Mouse (Mus musculus) thymus, adult 2 months (tissue): ENCODE results near the gene B3gnt3. TPM values are rescaled to one million over a fixed set of nuclear protein-coding genes. Genes with fewer than 3 reads are reported as not detected.

Source experiments
- DNase-seq: peaks from one replicate; pipeline ENCODE4 v3.0.0; 2021
- H3K27ac ChIP-seq: fragments of 200-500 bp; 2 replicates; pipeline ENCODE4 v1.5.1; 2012; ENCODE audit warnings: low read length, control low read depth; ENCODE audit not compliant: control insufficient read depth, insufficient read depth
- H3K27me3 ChIP-seq: fragments of 200-500 bp; 2 replicates; pipeline ENCODE4 v1.6.1; 2012; ENCODE audit warnings: mild to moderate bottlenecking, low read length, moderate library complexity, mixed read lengths; ENCODE audit not compliant: control insufficient read depth, insufficient read depth
- H3K36me3 ChIP-seq: fragments of 200-500 bp; 2 replicates; pipeline ENCODE4 v1.6.1; 2012; ENCODE audit warnings: mild to moderate bottlenecking, low read length, moderate library complexity; ENCODE audit not compliant: control insufficient read depth, insufficient read depth
- H3K4me1 ChIP-seq: fragments of 200-500 bp; replicated peaks from 2 replicates; pipeline ENCODE4 v1.6.1; 2012; ENCODE audit warnings: low read length; ENCODE audit not compliant: control insufficient read depth, insufficient read depth
- H3K4me3 ChIP-seq: fragments of 200-500 bp; 2 replicates; pipeline ENCODE4 v1.5.1; 2012; ENCODE audit warnings: mild to moderate bottlenecking, low read length, control low read depth, moderate library complexity; ENCODE audit not compliant: control insufficient read depth, insufficient read depth
- CTCF ChIP-seq: fragments of 200-500 bp; IDR thresholded peaks from 2 replicates; pipeline ENCODE4 v1.5.1; 2012; ENCODE audit warnings: mild to moderate bottlenecking, control low read depth, low read length, moderate library complexity, borderline replicate concordance; ENCODE audit not compliant: control insufficient read depth, poor library complexity, insufficient read depth; ENCODE audit errors: extremely low read depth
- POLR2A ChIP-seq: fragments of 200-500 bp; IDR thresholded peaks from 2 replicates; pipeline ENCODE4 v1.6.1; 2012; ENCODE audit warnings: mild to moderate bottlenecking, low read length, control low read depth, moderate library complexity; ENCODE audit not compliant: control insufficient read depth, poor library complexity, insufficient read depth; ENCODE audit errors: extremely low read depth
- WGBS: fragments of 180-500 bp; shearing (Covaris S2); methylation state at CpG from one replicate; pipeline ENCODE4 v1.1.7; 2018; 5-methylcytosine and 5-hydroxymethylcytosine counted together
- polyA plus RNA-seq: library from polyadenylated mRNA; depleted of rRNA; stranded (reverse); fragments of >200 nt; gene quantifications from 2 replicates; pipeline ENCODE4 v1.2.3, GENCODE M21; 2012

B3gnt3 gene
- polyA plus RNA-seq, 1 experiment = 6.9 TPM

DNA sequence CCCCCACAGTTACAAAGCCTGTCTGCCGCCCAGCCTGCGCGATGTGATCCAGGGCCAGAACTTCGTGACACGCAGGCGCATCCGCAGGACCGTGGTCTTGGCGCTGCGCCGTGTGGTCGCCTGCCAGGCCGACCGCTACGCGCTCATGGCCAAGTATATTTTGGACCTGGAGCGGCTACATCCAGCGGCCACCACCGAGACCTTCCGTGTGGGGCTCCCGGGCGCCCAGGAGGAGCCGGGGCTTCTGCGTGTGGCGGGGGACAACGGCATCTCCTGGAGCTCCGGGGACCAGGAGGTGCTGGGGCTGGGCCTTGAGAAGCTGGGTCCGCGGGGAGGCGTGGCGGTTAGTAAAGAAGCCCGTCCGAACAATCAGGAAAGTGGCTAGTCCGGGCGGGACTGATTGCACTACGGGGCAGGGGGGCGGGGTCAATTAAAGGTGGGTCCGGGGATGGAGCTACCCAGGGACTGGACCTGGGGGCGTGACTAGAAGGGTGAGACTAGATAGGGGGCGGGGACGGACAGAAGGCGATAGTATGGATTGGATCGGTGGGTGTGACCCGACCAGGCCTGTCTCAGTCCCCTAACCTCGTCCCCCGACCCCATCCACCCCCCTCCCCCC lies 21.9 kb downstream of the B3gnt3 start:
- no peaks in the 10 kb centered on the region for H3K27me3 ChIP-seq
- H3K4me3 ChIP-seq = no peak overlapping the region
- H3K27ac ChIP-seq = no peak overlapping the region
- no peaks in the 10 kb centered on the region for H3K36me3 ChIP-seq
- TF ChIP-seq CTCF (no peak), POLR2A (no peak)
- no peak for DNase-seq
- H3K4me1 ChIP-seq = peaks cover 23% of the 10 kb centered on the region
- WGBS = 96% methylated on average over 46 of the region's 46 CpGs

DNA sequence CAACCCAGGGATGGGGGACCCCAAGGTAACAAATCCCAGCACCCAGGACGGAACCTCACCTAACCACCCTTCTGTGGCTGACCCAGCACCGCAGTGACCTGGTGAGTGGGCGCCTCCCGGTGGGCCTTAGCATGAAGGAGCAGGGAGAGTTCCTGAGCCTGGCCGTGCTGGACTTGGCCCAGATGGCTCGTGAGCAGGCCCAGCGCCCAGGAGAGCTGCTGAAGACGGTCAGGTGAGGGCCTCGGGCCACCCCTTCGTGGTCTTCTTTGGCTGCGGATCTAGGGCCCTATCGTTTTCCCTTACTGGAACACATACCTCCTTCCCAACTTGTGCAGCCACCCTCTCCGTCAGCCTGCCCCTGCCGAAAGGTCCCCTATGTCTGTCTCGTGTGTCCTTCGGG lies 22.5 kb downstream of the B3gnt3 start:
- H3K4me3 ChIP-seq = no peak overlapping the region
- no peaks in the 10 kb centered on the region for H3K27me3 ChIP-seq
- no peaks in the 10 kb centered on the region for H3K36me3 ChIP-seq
- TF ChIP-seq CTCF = no peak
- no peak for TF ChIP-seq POLR2A
- no peak for DNase-seq
- H3K4me1 ChIP-seq = peaks cover 23% of the 10 kb centered on the region
- 96% methylated on average over 16 of the region's 16 CpGs for WGBS
- H3K27ac ChIP-seq = no peak overlapping the region

DNA sequence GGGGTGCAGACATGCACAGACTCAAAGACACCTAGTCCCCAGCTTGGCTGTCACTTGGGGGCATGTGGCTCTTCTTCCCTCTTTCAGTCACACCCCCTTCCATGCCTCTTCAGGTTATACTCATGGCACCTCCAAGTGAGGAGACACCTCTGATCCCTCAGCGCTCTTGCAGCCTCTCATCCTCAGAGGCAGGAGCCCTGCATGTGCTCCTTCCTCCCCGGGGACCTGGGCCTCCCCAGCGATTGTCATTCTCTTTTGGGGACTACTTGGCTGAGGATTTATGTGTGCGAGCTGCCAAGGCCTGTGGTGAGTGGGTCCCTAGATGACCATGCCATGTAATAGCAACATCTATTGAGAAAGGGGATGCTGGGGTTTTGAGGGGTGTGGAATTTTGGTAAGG lies 23.4 kb downstream of the B3gnt3 start:
- Histone ChIP-seq H3K4me1 (peaks cover 23% of the 10 kb centered on the region), H3K36me3 (no peaks in the 10 kb centered on the region), H3K27me3 (no peaks in the 10 kb centered on the region), H3K4me3 (no peak overlapping the region), H3K27ac (no peak overlapping the region)
- no peak for TF ChIP-seq CTCF
- WGBS = 79% methylated on average over 4 of the region's 4 CpGs
- no peak for DNase-seq

DNA sequence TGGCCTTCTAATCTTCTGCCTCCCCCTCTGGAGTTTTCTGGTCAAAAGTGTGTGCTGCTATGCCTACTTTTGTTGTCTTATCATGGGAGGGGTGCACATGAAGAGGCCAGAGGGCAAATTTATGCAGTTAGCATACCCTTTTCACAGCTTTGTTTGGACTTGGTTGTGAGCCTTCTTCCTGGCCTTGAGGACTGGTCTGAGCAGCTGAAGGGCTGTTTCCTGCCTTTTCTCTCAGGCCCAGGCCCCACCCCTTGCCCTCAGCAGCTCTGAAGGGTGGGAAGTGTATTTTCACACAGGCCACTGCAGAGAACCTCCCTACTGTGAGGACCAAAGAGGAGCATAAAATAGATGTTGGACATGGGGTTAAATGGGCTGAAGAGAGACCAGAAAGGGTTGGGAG lies 24.0 kb downstream of the B3gnt3 start:
- Histone ChIP-seq H3K4me3 (no peak overlapping the region), H3K4me1 (peaks cover 23% of the 10 kb centered on the region), H3K36me3 (no peaks in the 10 kb centered on the region), H3K27ac (no peak overlapping the region), H3K27me3 (no peaks in the 10 kb centered on the region)
- peak; percentile 35 for DNase-seq
- no peak for TF ChIP-seq POLR2A
- TF ChIP-seq CTCF = no peak

DNA sequence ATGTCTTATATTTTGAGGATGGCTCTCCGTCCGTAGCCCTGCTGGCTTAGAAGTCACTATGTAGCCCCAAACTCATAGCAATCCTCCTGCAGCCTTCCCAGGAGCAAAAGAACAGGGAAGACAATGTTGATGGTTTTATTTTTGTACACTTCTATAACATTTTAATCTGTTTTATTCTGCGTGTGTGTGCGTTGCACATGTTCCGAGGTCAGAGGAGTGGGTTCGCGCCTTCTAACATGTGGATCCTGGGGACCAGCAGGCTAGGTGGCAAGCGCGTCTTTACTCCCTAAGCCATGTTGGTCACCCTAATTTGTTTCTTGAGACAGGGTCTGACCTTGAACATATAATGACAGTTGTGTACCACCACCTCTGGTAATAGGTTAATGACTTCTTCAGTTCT lies 24.8 kb downstream of the B3gnt3 start:
- Histone ChIP-seq H3K27me3 (no peaks in the 10 kb centered on the region), H3K4me1 (peaks cover 23% of the 10 kb centered on the region), H3K27ac (peak overlapping the region; percentile 70), H3K4me3 (peak overlapping the region; percentile 67), H3K36me3 (no peaks in the 10 kb centered on the region)
- TF ChIP-seq CTCF (no peak), POLR2A (no peak)
- DNase-seq = no peak
- 20% methylated on average over 9 of the region's 9 CpGs for WGBS

DNA sequence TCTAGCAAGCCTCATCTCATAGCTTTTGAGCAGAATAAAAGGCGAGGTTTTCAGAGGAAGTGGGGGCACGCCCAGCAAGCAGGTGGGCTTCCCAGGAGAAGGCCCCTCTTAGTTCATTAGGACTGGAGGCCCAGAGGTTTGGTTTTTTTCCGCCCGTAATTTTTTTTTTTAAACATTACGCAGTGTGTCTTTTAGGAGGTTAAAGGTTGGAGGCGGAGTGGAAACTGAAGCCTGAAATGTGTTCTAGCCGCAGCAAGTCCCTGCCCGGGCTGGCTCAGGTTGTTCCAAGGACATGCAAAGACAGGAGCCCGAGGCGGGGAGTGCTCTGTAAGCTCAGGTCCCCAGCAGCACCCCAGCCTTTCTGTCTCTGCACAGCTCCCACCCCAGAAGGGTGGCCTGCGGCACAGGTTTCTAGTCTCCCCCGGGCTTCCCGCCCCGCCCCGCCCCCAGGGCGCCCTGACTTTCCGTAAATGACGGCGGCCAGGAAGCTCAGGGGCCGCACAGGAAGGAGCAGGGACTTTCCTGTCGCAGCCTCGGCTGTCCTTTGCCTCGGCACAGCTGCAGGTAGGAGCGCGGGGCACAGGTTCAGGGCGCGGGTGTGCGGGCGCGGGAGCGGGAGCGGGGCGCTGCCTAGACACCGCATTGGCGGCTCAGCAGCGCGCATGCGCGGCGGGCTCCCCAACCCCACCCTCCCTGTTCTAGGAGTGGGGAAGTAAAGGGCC lies 25.4 kb downstream of the B3gnt3 start, which contains the start of gene Jak3:
Jak3 (plus strand) TSS at position 277 of the 722 bp plus-strand sequence.
- peak; percentile 70 for DNase-seq
- WGBS = under 1% methylated on average over 40 of the region's 40 CpGs
- H3K4me3 ChIP-seq = peak within 1 kb of the TSS; percentile 67
- peak within 1 kb of the TSS; percentile 70 for H3K27ac ChIP-seq
- TF ChIP-seq POLR2A (0 out of 2 replicates have a peak, but pooled peaks have one; percentile 33), CTCF (0 out of 2 replicates have a peak, but pooled peaks have one; percentile 37)
- no peaks in the 10 kb centered on the region for H3K27me3 ChIP-seq
- no peaks in the 10 kb centered on the region for H3K36me3 ChIP-seq
- peaks cover 26% of the 10 kb centered on the region for H3K4me1 ChIP-seq
